Mouse (Mus musculus) urinary bladder, postnatal 10 days (tissue): ENCODE measurements around the gene Aco2.
A peak's percentile ranks its signal among the peaks of the same experiment; 100 is the strongest.

ENCODE experiments used
- DNase-seq: peaks from one replicate; pipeline ENCODE4 v3.0.0; 2022; ENCODE audit warnings: low spot score

Aco2 gene

GRCm38 (mm10) chr15:81951159-81951558 is 79.0 kb downstream of the Aco2 start:
- DNase-seq: no peak

- no peak for DNase-seq
Observed at GRCm38 (mm10) chr15:81952310-81952709, 80.2 kb downstream of the Aco2 start.

- DNase-seq: no peak
Observed at GRCm38 (mm10) chr15:81954151-81954583, 82.1 kb downstream of the Aco2 start.

- DNase-seq: no peak
Observed at GRCm38 (mm10) chr15:81954716-81955115, 82.6 kb downstream of the Aco2 start.

- no peak for DNase-seq
Observed at GRCm38 (mm10) chr15:81955414-81955813, 83.3 kb downstream of the Aco2 start.

GRCm38 (mm10) chr15:81956457-81956856 is 84.3 kb downstream of the Aco2 start:
- no peak for DNase-seq

GRCm38 (mm10) chr15:81957598-81957997 is 85.5 kb downstream of the Aco2 start:
- no peak for DNase-seq

- DNase-seq: no peak
Observed at GRCm38 (mm10) chr15:81958906-81959305, 86.8 kb downstream of the Aco2 start.

- peak; percentile 89 for DNase-seq
Observed at GRCm38 (mm10) chr15:81960171-81961077, 88.3 kb downstream of the Aco2 start, which contains the start of gene Pmm1. Pmm1 (minus strand) TSS chr15:81960930.

- DNase-seq: no peak
Observed at GRCm38 (mm10) chr15:81961078-81961451, 89.0 kb downstream of the Aco2 start.

- DNase-seq: no peak
Observed at GRCm38 (mm10) chr15:81964262-81964661, 92.2 kb downstream of the Aco2 start.
